Mouse (Mus musculus) brain, adult 2 months (tissue): ENCODE results near the gene Shld2.
A peak's percentile ranks its signal among the peaks of the same experiment; 100 is the strongest.
"Not testable (repeated sequence)": the region's sequence is repeated elsewhere in the genome, so short reads cannot be mapped to it uniquely, and the experiment has no call there.

Experiments used
- DNase-seq: peaks from one replicate; pipeline ENCODE4 v3.0.0; 2011; ENCODE audit warnings: low read depth, low spot score

Gene Shld2

DNA sequence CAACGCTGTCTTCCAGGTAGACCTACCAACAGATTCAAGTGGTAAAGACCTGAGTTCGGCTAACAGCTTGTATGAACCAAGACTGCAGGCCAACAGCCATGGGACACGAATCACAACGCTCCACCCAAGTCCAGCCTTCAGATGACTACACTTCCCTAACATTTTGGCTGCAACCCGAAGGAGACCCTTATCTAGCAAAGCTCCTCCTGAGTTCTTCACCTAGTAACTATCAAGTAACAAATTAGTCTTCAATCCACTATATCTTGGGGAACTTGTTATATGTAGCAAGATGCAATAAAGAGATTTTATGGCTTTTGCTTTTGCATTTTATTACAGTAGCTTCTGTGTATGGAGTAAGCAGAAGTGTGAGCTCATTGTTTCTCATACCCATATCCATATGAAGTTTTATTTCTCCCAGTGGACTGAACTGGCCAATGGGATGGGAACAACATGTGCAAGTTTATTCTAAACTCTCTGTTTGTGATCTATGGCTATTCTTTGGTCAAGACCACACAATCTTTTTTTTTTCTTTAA, 28.5 kb downstream of the Shld2 start:
- no peak for DNase-seq

DNA sequence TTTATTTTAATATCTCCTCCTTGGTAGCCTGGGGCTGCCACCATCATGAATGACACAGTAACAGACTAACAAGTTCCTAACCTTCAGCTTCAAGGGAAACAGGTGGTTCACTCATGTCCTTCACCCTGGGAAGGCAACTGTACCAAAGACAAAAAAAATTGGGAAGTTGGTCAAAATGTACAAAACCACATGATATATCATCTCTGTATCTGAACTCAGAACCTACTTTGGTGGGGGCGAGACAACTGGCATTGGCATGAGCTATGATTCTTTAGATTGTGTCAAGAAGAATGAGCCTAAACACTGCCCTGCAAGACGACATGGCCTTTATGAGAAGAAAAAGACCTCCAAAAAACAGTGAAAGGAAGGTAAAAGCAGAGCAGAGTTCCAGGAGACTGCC, 29.5 kb downstream of the Shld2 start:
- DNase-seq = no peak

DNA sequence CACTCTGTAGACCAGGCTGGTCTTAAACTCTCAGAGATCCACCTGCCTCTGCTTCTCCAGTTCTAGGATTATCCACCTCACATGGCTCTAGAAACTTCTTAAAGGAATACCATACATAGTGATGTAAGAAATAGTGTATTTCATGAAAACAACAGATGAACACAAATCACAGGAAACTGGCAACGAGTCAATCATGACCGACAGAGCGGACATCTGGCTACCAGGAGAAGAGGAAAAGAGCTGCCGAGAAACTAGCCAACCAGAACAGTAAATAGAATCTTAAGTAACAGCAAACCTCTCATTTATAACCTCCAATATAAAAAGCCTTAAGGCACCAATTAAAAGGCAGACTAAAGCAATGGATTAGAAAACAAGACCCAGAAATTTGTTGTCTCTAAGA, 30.6 kb downstream of the Shld2 start:
- peak; percentile 16 for DNase-seq

DNA sequence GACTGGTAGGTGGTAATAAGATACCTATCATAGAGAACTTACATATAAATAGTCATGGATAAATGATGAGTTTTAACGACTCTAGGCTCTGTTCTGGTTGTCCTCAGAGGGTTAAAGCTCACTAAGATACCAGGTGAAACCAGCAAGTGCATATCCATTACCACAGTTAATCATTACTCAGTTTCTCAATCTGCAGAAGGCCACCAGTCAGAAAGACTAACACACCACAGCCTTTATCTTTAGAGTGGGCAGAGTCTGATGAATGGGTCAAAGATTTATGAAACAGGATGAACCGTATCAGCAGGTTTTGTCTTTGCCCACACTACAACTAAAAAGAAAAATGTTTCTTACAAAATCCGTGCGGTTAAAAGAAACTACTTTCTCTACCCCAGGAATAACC, 35.1 kb downstream of the Shld2 start:
- DNase-seq = no peak

DNA sequence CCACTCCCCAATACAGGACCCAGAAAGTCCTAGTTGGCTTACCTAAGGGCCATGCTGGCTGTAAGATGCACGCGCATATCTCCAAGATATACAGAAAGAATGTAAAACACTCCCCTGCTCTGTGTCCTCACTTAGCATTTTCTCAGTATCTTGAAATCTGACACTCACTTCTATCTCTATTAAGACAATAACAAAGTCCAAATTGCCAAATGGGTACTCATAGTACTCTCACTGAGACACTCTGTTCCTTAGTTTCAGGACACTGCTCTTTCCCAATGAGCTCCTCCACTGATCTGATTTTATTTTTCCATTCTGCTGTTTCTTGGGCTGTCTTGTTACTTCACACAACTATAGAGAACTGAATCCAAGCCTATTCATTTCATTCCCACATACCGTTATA, 36.2 kb downstream of the Shld2 start:
- no peak for DNase-seq

DNA sequence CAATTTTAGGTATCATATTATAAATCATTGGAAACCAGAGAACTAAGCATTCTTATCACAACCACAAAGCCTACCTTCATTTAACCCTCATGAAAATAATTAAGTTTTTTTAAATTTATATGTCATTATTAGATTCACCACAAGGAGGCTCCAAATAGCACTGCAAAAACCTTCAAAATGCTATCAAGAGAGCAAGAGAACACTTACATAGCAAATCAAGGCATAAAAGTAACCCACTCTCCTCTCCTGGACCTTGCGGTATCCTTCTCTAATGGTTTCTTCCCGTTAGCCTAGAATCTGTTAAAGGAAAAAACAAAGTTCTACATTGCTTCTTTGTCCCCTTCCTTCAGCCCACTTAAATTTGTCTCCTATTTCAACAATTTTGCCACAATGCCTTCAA, 37.0 kb downstream of the Shld2 start:
- peak; percentile 25 for DNase-seq

DNA sequence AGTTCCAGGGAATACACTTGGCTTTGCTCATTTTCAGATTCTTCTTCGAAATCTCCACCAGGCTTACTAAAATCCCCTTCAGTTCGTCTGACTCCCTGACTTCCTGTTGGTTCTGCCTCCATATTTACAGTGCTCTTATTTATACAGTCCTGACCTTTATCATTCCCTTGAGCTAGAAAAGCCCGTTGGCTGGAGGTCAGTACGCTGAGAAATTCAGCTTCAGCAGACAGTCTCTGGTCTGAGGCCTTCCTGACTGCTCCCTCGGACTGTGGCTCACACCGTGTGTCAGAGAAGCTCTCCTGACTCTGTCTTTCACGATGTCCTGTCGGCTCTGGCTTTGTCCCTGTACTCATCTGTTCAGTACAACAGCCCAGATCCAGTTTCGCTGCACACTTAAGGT, 42.2 kb downstream of the Shld2 start:
- DNase-seq = no peak

GRCm38 (mm10) chr14:34258525-34258924, 51.8 kb downstream of the Shld2 start:
- DNase-seq = not testable (repeated sequence)

- no peak for DNase-seq
Measured at GRCm38 (mm10) chr14:34253261-34253660, 57.0 kb downstream of the Shld2 start.

- DNase-seq = no peak
Measured at GRCm38 (mm10) chr14:34252470-34253145, 57.7 kb downstream of the Shld2 start.

DNA sequence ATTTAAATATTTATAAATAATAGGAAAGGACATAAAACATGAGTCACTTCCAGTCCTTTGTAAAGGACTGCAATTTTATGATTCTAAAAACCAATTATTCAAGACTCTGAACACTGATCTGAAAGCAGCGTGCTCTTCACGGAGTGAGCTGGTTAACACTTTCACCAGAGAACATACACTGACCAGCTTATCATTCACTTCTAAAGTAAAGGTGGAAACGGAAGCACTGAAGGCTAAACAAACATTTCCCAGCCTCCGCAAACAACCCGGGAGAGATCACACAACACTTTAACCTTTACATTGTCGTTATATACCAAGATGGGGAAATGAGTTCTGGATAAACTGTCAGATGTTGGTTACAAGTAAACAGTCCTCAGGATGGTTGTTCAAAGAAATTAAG, 69.6 kb downstream of the Shld2 start:
- DNase-seq = no peak

DNA sequence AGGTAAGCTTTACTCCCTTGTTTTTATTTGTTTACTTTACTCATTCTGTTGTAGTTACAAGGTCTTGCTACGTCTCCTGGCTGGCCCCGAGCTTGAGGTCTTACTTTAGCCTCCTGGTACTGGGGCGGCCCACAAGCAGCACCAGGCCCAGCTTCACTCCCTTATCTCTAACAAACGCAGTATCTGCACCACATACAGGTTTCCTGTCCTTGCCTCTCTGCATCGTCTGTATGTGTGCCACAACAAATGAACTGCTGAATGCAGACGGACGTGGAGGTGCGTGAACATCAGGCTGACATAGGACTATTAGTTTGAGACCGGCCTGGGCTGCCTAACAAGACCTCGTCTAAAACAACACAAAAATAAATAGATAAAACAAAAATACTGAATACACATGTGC, 70.0 kb downstream of the Shld2 start:
- no peak for DNase-seq

DNA sequence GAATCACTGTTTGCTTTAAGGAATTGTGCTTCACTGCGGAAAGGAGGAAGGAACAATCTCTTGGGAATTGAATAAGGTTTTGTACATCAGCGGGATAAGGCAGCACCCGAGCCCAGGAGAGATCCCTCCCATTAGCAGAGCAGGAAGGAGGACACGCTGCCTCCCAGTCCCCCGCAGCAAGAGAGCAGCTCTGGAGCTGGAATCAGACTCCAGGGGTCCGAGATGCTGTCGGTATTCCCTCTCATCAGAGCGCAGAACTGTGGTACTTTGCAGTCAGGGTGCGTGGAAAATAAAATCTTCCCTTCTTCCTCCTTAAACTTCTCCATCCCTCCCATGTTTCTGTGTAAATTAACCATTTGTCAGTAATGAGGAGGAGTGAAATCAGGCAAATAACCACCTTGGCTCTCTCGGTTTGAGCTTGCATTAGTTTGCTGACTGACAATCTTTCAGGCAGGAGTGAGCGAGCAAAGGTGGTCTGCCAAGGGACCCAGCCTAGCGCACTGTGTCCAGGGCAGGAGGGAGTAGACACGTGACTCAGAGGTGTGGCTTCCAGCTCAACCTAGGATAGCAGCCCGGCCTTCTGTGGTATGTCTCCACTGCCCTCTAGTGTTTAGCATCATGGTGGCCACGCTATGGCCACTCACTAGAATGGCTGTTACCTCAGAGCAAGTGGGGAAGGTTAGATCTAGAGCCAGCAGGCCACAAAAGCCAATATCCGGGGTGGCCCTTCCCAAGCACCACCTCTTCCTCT, 75.5 kb downstream of the Shld2 start:
- DNase-seq = peak; percentile 87

GRCm38 (mm10) chr14:34233846-34234245, 76.4 kb downstream of the Shld2 start:
- no peak for DNase-seq

DNA sequence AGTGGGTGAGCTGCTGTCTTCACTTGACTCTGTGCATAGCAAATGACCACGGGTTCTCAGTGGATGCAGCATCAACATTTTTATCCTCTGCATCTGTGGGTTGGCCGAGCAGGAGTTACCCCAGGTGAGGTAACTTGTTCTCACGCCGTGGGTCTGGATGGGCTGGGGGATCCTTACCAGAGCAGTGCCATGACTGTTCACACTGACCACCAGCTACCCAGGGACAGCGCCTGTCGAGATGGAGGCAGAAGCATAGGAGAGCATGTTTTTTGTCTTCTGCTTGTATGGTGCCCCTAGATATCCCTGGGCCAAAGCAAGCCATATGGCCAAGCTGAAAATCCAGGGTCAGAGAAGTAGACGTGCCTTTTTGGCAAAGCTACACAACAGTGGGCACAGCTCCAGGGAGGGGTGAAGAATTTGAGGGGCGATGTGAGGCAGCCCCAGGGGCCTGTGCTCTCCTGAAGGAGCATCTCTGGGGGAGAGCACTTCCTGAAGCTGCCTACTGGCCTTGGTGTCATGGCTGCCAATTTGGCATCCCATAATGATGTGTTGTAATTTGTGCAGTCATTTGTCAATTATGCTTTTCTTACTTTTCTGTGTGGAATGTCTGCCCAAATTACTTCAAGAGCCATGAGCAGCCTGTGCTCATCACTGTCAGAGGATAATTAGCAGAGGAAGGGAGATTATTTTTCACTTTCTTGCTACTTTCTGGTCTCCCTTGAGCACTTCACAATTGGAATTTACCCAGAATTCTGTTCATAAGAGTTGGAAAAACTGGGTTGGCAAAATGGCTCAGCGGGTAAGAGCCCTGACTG, 77.2 kb downstream of the Shld2 start:
- no peak for DNase-seq

DNA sequence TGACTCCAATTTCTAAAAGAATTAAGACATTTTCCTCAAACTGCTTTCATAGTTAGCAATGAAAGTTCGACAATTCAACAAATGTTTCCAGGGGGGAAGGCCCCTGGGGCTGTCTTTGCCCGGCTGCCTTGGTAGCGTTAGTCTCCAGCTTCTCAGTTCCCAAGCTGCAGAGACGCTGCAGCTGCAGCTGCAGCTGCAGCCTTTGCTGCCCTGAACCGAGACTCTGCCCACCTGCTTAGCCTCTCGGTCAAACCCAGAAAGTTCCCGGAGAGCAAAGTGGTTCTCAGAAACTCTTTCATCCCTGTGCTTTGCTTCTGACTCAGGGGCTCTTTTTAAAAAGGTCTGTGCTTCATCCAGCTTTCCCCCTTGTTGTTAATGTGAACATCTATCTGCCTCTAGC, 78.0 kb downstream of the Shld2 start:
- no peak for DNase-seq

DNA sequence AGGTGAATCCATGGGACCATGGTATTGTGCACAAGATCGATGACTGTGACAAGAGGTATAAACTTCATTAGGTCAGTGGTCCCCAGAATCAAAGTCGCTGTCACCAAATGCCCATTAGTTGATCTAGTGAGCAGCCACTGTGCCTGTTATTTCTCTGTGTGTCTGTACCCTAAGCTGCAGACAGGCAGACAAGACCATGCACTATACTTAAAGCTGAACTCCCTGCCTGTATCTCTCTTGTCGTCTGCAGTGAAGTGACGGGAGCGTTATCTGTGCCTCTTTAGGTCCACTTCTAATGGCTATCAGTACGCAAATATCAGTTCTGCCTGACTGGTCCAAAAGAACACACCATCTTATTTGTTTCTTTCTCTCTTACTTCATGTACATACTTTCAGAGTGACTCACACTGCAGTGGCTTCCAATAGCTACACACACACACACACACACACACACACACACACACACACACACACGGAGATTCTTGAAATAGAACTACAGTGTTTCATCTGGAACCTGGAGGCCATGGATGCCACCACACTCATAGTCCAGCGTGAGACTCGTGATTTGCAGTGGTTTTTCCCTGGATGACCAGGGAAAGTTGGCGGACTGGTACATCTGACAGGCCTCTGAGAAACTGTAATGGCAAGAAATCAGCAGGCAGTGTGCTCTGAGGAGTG, 81.3 kb downstream of the Shld2 start:
- no peak for DNase-seq

DNA sequence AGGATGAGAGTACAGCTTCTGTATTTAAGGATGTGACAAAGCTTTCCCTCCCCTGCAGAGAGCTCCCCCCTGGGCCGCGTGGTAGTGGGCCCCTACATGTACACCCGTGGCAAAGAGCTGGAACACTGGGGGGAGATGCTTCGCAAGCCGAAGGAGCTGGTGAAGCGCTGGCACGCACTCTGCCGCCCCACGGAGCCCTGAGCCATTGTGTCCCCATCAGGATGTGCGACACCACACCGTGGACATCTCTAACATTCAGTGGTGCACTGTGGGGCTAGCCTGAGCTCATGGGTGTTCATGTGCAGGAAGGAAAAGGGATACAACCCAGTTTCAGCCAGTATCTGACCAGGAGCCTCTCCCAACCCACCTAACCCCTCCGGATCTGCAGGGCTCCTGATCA, 82.3 kb downstream of the Shld2 start:
- no peak for DNase-seq

DNA sequence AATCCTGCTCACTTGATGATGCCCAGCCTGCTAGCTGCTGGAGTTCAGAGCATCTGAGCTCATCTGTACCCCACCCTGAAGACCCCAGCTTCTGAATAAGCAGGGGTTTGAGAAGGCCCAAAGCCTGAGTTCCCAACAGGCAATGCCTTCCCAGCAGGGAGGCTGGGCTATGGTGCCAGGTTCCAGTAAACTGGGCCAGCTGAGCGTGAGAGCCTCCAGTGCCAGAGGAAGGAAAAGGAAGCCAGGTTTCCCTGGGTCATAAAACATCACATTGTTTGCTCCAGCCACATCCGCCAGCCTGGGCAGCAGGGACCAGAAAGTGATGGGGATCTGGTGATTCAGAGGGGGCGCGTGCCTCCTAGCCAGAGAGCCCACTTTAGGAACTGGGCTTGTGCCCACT, 83.7 kb downstream of the Shld2 start:
- DNase-seq = no peak

- no peak for DNase-seq
Measured at GRCm38 (mm10) chr14:34225986-34226385, 84.3 kb downstream of the Shld2 start.

DNA sequence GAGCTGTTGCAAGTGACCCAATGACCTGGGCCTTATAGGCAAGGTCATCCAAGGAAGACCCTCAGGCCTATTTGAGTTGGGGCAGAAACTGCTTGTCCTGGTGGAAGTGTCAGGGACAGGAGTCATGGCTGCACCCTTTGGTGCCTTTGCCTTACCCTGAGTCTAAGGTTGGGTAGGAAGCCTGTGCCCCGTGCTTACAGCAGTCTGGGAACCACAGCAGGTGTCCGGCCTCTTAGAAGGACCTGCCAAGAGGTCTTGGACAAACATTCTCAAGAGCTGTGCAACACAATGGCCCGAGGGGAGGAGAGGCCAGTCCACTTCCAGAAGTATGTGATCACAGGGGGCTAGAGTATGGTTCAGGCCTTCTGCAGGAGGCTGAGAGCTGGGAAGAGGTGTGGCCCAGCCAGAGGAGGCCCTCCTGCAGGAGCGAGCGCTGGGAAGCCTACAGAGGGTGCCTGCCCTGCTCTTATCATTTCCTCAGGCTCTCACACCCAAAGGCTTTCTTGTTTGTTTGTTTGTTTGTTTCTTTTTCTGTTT, 86.9 kb downstream of the Shld2 start:
- DNase-seq = no peak
